Mouse (Mus musculus): ENCODE results near the gene Limch1.

Limch1 gene

GRCm38 (mm10) chr5:66841971-66842370, 96.3 kb downstream of the Limch1 start:
- DNase-seq: no peak

DNA sequence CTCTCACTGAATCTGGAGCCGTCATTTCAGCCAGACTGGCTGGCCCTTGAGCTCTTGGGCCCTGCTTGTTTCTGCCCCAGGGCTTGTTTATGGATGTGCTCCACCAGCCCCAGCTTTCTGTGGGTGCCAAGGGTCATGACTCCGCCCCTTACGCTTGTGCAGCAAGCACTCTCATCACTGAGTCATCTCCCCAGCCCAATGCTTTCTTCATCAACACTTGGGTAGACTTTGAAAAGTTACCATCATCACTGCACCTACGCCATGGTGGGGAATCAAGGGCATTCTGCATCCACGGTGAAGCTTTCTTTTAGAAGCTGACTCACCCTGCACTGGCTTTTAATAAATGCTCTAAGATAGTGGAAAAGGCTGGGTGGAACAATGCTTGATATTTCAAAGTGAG, 97.1 kb downstream of the Limch1 start:
- DNase-seq: no peak

- DNase-seq: no peak
Observed at GRCm38 (mm10) chr5:66848136-66848535, 102.5 kb downstream of the Limch1 start.

GRCm38 (mm10) chr5:66849148-66849547, 103.5 kb downstream of the Limch1 start:
- DNase-seq: no peak

DNA sequence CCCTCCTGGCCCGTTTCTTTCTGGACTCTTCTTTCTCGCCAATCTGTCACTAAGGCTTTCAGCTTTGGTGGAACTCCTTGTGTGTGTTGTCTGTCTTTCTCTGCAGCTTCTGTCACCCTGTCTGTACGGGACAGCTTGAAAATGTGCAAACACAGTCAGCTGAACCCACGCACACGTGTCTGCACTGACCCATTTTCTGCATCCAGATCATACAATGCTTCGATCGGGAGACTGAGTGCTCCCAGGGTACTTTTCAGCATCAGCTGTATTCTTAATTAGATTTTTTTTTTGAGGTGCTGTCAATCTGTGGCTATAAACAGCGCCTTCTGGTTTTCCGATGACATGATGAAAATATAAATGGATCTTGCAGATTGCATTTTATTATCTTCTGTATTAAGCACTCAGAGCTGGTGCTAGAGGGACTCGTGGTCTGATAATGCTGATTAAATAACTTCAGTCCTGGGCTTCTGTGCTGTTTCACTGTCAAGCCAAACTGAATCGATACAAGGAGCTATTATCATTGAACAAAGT, 105.2 kb downstream of the Limch1 start:
- DNase-seq: no peak

DNA sequence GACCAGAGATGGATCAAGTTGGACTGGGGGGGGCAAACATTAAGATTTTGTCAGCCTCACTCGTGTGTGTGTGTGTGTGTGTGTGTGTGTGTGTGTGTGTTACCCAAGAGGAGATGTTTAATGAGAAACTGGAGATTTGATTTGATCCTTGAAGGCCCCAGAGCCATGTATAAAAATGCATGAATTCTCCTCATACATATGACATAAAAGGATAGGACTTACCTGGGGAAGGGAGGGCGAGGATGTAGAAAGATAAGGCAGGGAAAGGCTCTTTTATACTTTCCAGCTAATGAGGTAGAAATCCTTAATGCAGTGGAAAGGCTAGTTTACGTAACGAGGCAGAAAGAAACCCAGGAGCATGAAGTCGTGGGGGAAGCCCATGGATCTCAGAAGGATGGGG, 106.1 kb downstream of the Limch1 start:
- DNase-seq: no peak

GRCm38 (mm10) chr5:66854263-66854662, 108.6 kb downstream of the Limch1 start:
- DNase-seq: no peak

- DNase-seq: no peak
Observed at GRCm38 (mm10) chr5:66855358-66856107, 109.9 kb downstream of the Limch1 start.

DNA sequence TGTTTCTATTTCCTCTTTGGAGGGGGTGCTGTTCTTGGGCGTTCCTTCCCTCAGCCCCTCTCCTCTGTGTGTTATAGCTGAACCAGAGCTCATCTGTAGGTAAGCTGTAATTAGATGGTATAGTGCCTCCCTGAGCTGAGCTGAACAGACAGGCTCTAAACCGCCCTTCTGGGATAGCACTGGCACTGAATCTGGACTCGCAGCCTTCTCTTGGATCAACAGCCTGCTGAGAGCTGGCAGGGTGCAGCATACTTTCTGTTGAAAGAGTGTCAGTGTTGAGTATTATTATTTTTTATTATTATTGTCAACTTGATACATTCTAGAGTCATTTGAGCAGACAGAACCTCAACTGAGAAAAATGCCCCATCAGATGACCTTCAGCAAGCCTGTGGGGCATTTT, 113.9 kb downstream of the Limch1 start:
- no peak for DNase-seq

- DNase-seq: no peak
Observed at GRCm38 (mm10) chr5:66861232-66862035, 115.8 kb downstream of the Limch1 start.

DNA sequence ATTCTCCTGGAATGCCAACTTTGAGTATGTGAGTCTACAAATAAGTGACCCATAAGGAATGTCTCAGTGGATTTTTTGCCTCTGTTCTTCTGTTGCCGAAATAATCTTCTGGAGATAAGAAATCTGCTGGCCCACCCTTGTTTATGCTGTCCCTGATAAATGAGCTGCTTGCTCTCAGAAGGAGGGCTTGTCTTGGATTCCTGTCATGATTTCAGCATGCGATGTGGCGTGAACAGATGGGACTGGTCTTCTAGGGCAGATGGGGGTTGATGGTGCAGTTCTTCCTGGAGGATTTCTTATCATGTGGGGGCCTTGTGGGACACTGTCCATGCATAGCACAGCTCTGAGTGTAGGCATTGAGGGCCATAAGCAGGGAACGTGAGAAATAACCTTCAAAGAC, 116.5 kb downstream of the Limch1 start:
- no peak for DNase-seq

- no peak for DNase-seq
Observed at GRCm38 (mm10) chr5:66865229-66865628, 119.6 kb downstream of the Limch1 start.

- DNase-seq: no peak
Observed at GRCm38 (mm10) chr5:66866019-66866418, 120.4 kb downstream of the Limch1 start.

GRCm38 (mm10) chr5:66869545-66869944, 123.9 kb downstream of the Limch1 start:
- no peak for DNase-seq

- no peak for DNase-seq
Observed at GRCm38 (mm10) chr5:66871521-66872050, 126.0 kb downstream of the Limch1 start.

GRCm38 (mm10) chr5:66872053-66872452, 126.4 kb downstream of the Limch1 start:
- no peak for DNase-seq

GRCm38 (mm10) chr5:66872681-66873080, 127.1 kb downstream of the Limch1 start:
- no peak for DNase-seq

- DNase-seq: no peak
Observed at GRCm38 (mm10) chr5:66876018-66876805, 130.6 kb downstream of the Limch1 start.

DNA sequence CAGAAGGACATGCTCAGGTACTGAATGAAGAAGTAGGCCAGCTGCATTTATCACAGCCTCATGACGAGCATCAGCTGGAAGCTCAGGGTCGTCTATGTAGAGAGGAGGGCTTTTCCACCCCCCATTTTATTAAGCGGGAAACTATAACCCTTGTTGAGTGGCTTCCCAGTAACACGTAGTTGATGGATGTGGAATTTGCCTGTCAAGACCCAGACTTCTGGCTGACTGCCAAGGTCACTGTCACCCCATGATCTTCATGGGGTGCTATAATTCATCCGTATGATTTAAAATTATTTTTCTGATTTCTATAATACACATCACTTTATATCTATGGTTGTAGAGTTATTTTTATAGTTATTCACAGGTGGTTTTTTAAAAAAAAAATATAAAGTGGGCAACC, 131.4 kb downstream of the Limch1 start:
- DNase-seq: no peak

DNA sequence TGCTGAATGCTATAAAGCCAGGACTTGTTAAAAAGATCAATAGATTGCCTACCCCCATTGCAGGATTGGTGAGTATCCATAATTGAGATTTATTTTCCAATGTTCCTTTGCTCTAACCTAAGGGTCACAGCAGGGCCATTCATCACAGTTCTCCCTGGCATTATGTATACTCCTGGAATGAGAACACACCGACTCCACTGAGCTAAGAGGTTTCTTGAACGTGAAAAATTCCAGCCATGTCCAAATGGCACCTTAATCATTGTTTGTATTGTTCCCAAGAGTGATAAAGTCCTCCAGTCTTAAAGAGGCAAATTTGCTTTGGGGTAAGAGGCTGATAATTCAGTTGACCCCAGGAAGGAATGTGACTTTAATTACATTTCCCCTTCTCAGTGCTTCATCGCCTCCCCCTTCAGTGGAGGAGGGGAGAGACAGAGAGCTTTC, 136.3 kb downstream of the Limch1 start:
- DNase-seq: no peak

DNA sequence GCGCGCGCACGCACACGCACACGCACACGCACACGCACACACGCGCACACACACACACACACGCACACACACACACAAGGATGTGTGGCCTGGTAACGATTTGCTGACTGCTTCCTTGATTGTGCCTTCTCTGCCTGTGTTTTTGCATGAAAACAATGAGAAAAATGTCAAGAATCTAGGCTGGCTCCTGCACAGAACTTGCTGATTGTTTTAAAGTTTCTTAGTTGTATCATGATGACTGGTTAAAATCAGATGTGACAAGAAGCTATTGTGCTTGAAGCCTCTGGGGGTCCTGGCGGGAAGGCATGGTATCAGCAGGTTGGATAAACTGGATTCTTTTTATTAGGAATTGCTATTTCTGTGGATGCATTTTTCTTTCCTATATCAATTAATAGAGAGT, 137.1 kb downstream of the Limch1 start:
- DNase-seq: no peak

DNA sequence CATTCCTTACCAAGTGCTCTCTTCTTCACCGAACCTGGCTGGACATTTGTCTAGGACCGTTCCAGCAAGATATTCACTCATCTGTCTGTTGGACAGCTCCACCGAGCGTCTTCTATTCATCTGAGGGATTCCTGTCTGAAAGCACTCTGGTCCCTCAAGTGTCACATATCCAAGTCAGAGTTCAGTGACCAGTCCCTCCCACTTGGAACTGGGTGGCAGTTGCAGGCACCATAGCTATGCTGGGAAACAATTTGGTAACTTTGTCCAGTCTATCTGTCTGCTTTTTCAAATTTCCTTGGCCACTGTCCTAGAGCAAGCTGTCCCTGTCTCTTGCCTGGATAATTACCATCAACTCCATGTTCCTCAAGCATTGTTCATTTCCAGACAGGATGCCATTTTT, 138.9 kb downstream of the Limch1 start:
- no peak for DNase-seq

Measured in thymus, postnatal 25 days (tissue).